Mouse (Mus musculus) right cerebral cortex, postnatal 25 days (tissue): ENCODE measurements around the gene Stxbp6.
"Not testable (repeated sequence)": the region's sequence is repeated elsewhere in the genome, so short reads cannot be mapped to it uniquely, and the experiment has no call there.

Experiments used
- DNase-seq: peaks from one replicate; pipeline ENCODE4 v3.0.0; 2022

The Stxbp6 gene

DNA sequence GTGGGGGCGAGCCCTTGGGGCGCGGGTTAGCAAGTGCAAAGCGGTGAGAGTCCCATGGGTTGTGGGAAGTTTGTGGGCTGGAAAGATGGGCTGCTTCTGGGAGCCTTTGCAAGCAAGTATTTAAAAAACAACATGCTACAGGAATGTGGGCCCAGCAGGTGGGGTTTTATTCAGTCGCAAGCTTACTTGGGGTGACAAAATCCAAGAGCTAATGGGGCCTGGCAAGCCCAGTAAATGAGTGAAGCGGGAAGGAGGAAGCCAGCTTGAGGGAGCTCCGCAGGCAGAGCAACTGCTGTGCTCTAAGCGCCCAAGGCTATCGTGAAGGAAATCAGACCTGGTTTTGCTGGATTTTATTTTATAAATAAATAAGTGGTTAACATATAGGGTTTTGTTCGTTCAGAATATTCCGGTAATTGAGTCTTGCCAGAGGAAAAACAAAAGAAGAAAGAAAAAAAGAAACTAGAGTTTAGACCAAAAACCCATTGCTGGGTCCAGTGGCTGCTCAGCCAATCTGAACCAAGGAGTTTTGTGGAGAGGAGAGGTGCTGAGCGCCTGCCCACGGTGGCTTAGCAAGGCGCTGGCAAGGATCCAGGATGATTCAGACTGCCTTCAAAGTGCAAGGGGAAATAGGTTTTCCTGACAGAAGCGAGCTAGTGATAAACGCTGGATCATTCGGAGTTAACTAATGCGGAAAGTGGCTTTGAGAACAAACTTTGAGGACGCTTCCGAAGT, at the start of gene Stxbp6:
Stxbp6 (minus strand) TSS at position 99 of the 732 bp plus-strand sequence.
- DNase-seq: peak; percentile 44

- not testable (repeated sequence) for DNase-seq
Observed at GRCm38 (mm10) chr12:45102954-45103353, 28.4 kb upstream of the Stxbp6 start.

DNA sequence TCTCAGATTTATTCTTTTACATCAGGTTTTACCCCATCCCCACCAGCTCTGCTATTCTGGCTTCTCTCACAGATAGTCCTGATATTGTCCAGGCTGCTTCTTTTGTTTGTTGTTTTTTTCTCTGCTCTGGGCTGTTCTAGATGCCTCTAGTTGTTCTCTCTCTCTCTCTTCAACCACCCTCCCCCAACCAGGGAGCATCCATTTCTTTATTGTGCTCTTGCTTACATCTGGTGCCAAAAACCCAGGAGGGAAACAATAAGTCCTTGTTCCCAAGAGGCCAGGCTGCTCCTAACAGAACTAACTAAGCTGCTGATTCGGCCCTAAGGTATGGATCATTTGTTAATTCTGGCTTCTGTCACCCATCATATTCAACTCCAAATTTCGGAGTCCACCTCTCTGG, 19.2 kb upstream of the Stxbp6 start:
- no peak for DNase-seq

DNA sequence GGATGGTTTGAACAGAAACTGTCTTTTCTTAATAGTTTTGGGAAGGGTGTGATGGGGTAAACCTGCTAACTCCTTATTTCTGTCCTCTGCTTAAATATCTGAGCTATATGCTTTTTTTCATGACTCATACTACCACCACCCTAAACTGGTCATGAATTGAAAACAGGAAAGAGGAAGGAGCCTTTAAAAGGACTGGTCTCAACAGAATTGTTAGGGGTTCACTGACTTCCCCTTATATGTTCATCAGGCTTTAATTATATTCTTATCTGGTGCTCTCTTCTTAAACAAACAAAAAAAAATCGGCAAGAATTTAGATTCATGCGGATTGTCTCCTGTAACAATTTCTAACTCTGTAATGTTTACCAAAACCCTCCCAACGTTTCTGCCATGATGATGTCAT, 17.9 kb upstream of the Stxbp6 start:
- no peak for DNase-seq

GRCm38 (mm10) chr12:45083145-45083475, 8.6 kb upstream of the Stxbp6 start:
- no peak for DNase-seq

- no peak for DNase-seq
Observed at GRCm38 (mm10) chr12:45082379-45083144, 8.1 kb upstream of the Stxbp6 start.

GRCm38 (mm10) chr12:45081617-45082016, 7.1 kb upstream of the Stxbp6 start:
- no peak for DNase-seq

- DNase-seq: no peak
Observed at GRCm38 (mm10) chr12:45080753-45081122, 6.2 kb upstream of the Stxbp6 start.

- DNase-seq: no peak
Observed at GRCm38 (mm10) chr12:45080036-45080752, 5.7 kb upstream of the Stxbp6 start.

DNA sequence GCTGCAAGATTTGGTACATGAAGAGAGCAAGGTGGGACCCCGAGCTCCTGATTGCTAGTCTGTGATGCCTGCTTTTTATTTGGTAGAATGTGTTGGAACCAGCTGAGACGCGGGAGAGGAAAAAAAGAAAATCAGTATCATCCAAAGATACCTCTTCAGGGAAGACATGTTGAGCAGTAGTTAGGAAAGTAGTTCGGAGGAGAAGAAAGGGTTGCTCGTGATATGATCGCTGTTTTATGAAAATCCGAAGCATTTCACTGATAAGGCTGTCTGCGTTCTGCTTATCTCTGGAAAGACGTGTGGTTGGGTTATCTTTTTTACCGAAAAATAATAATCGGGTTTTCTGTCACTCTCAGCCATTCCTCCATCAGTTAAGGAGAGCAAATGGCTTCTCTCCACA, 1.1 kb upstream of the Stxbp6 start:
- DNase-seq: no peak

DNA sequence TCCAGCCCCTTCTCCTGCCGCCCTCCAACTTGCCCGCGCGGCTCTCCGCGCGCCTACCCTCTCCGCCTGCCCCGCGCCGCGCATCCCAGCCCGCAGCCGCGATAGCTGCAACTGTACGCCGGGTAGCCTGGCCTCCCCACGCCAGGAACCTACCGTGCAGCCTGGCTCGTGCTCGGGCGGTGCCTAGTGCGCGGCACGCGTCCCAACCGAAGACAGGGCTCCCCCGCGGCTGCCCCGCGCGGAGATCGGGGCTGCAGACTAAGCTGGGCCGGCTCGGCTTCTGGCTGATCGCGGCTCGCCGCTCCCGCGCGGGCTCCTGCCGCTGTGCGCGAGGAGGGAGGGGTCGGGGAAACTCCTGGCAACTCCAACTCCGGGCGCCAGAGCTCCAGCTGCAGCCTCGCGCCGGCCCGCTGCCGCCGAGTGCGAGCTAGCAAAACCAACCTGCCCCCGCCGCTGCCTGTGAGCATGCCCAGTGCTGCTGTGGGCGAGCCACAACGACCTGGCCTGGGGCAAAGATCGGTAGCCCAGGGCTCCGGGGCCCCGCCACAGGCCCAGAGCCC, 387 bp downstream of the Stxbp6 start:
- DNase-seq: peak; percentile 83

DNA sequence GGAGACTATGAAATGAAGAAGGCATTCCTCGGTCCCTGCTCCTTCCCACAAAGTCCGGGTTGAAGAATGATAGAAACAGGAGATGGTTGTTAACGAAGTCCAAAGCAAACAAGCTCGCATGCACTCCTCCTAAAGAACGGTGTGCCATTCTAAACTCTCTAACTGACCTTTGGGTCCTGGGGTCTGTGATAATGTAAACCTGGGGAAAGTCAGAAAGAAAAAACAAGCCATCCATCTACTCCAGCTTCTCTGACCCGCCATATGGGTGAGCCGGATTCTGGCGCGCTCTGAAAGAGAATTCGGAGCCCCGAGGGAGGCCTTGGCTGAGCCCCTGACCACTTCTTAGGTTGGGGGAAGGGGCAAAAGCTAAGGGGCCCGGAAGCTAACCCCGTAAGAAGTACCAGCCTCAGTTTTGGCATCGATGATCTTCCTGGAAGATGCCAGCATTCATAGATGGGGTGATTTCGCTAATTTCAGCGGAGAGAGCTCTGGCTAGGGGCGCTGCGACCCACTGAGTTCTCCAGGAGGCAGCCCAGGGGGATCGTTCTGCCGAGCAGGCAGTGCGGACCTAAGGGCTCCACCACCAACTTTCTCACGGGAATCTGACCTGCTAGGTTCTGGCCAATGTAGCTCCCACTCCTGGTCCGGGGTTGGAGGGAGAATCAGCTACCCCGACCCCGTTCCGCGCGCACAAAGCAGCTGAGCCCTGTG, 1.0 kb downstream of the Stxbp6 start:
- no peak for DNase-seq

DNA sequence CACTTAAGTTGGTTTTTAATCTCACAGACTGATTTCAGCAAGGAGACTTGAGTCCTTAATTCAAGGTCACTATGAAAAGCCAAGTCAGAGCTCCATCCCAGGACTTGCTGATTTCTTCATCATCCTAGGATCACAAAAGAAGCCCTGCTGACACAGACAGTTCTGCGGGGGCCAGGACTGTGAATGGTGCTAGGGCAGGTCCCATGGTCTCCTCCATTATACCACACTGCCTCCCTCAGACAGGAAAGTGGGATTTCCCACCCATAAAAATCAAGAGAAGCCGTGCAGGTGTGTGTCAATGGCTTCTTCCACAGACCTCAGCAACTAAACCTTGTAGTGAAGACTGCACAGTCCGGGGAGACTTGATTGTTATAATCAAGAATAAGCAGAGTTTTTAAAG, 2.3 kb downstream of the Stxbp6 start:
- no peak for DNase-seq

GRCm38 (mm10) chr12:45070186-45070585, 4.3 kb downstream of the Stxbp6 start:
- DNase-seq: no peak

GRCm38 (mm10) chr12:45068145-45068754, 6.3 kb downstream of the Stxbp6 start:
- no peak for DNase-seq

DNA sequence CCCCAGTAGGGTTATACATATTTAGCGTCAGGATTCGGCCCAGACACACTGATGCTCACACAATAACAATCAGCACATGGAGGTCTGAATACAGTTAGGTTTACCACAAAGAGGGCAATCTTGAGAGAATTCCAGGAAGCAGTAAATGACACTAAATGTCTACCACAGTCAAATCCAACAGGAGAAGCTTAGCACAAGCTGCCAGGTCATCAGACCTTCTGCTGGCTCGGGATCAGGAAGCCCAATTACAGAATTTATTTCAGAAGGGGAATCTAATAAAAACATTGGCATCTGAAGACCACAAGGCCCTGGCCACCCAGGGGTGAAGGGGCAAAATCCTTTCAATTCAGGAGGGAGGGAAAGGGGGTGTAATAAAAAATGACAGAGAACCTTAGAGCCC, 6.8 kb downstream of the Stxbp6 start:
- no peak for DNase-seq

DNA sequence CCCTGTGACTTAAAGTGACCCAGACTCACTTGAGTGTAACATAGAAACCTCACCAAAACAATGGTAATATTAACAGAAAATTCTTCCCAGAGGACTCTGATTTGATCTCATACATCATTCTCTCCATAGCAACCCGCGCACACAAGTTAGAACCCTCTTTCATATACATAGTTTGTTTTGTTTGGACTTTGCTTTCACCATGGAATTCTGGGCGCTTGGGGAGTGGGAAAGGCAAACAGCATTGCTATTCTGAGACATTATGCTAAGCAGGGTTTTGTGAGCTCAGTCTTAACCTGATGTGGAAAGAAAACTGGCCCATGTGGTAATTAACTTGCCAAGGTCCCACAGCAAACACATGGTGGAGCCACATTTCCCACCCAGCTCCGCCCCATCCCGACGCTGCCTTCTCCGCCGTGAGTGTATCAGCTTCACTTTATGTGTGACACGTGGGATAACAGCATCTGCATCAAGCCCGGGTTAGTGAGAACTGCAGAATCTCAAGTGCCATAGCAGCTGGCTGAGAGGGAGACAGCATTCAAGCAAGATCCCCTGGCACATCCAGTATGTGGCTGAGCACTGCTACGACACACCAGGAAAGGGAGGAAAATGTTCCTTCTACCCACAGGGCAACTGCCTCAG, 7.3 kb downstream of the Stxbp6 start:
- peak; percentile 23 for DNase-seq

- no peak for DNase-seq
Observed at GRCm38 (mm10) chr12:45063606-45064005, 10.9 kb downstream of the Stxbp6 start.

- no peak for DNase-seq
Observed at GRCm38 (mm10) chr12:45061336-45061735, 13.2 kb downstream of the Stxbp6 start.

GRCm38 (mm10) chr12:45060804-45061203, 13.7 kb downstream of the Stxbp6 start:
- no peak for DNase-seq

DNA sequence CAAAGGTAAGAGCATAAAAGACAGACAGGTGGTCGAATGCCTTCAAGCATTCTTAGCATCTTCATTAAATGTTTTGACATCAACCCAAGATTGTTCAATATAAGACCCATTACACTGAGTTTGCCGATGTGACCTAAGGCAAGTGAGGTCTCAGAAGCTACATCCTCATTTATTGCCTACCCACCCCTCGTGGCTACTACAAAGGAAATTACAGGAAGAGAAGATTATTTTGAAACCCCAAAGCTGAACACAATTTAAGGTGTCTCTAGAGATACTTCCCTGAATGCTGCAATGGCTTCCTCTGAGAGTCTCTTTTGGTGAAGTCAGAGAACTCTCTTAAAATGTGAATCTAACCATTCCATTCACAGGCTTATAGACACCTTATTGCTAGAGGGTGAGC, 16.5 kb downstream of the Stxbp6 start:
- no peak for DNase-seq

GRCm38 (mm10) chr12:45056372-45056771, 18.1 kb downstream of the Stxbp6 start:
- DNase-seq: no peak
